Mouse (Mus musculus) heart, embryonic 13.5 days (tissue): ENCODE measurements around the gene Tns1. TPM values are rescaled to one million over a fixed set of nuclear protein-coding genes. Genes with fewer than 3 reads are reported as not detected.

Experiments
- ATAC-seq: fragments of 200-750 bp; cut with Nextera tagmentation; 2 replicates; pipeline ENCODE4 v1.8.0; 2017; ENCODE audit warnings: moderate TSS enrichment; ENCODE audit not compliant: insufficient number of reproducible peaks, low FRiP score, low TSS enrichment; ENCODE audit errors: extremely low read depth
- H3K27ac ChIP-seq: fragments of 300-500 bp; sonication (generic); replicated peaks from 2 replicates; pipeline ENCODE4 v1.5.1; 2015; ENCODE audit warnings: moderate library complexity, mild to moderate bottlenecking, inconsistent platforms
- H3K27me3 ChIP-seq: fragments of 300-500 bp; sonication (generic); replicated peaks from 2 replicates; pipeline ENCODE4 v1.6.1; 2015; ENCODE audit warnings: mild to moderate bottlenecking, inconsistent platforms
- H3K36me3 ChIP-seq: fragments of 300-500 bp; sonication (generic); 2 replicates; pipeline ENCODE4 v1.6.1; 2015; ENCODE audit warnings: mild to moderate bottlenecking, inconsistent platforms
- H3K4me1 ChIP-seq: fragments of 300-500 bp; sonication (generic); 2 replicates; pipeline ENCODE4 v1.6.1; 2015; ENCODE audit warnings: inconsistent platforms
- H3K4me2 ChIP-seq: fragments of 300-500 bp; sonication (generic); 2 replicates; pipeline ENCODE4 v1.6.1; 2015; ENCODE audit warnings: inconsistent platforms, mild to moderate bottlenecking, moderate library complexity
- H3K4me3 ChIP-seq: fragments of 300-500 bp; sonication (generic); 2 replicates; pipeline ENCODE4 v1.5.1; 2015; ENCODE audit warnings: moderate library complexity, mild to moderate bottlenecking, inconsistent platforms
- H3K9ac ChIP-seq: fragments of 300-500 bp; sonication (generic); 2 replicates; pipeline ENCODE4 v1.6.1; 2015; ENCODE audit warnings: inconsistent platforms, mild to moderate bottlenecking, moderate library complexity
- H3K9me3 ChIP-seq: fragments of 300-500 bp; sonication (generic); 2 replicates; pipeline ENCODE4 v1.6.1; 2016; ENCODE audit warnings: inconsistent platforms
- WGBS: fragments of 180-500 bp; shearing (Covaris S2); methylation state at CpG from one replicate; pipeline ENCODE4 v1.1.7; 2015; ENCODE audit warnings: mixed read lengths; 5-methylcytosine and 5-hydroxymethylcytosine counted together
- polyA plus RNA-seq: library from polyadenylated mRNA; unstranded; fragments of >200 nt; fragmentation: Nextera tagmentation; extraction: Ambion mirVana; gene quantifications from 2 replicates; pipeline ENCODE4 v1.2.1, GENCODE M21; 2015

Tns1 gene
- polyA plus RNA-seq, 1 experiment from 2014 or later, result 105 TPM

- H3K4me3 ChIP-seq, result no peak overlapping the region
- H3K9me3 ChIP-seq, result no peaks in the 10 kb centered on the region
- no peak for ATAC-seq
- H3K27me3 ChIP-seq, result no peaks in the 10 kb centered on the region
- H3K4me2 ChIP-seq, result no peak overlapping the region
- H3K4me1 ChIP-seq, result peaks cover 100% of the 10 kb centered on the region
- peaks cover 49% of the 10 kb centered on the region for H3K36me3 ChIP-seq
- H3K27ac ChIP-seq, result peak overlapping the region; percentile 98
- H3K9ac ChIP-seq, result peak overlapping the region; percentile 72; the same call in 1 of the 2 replicates
- 83% methylated on average over 6 of the region's 6 CpGs for WGBS
Measured at GRCm38 (mm10) chr1:73997341-73997740, 126.9 kb downstream of the Tns1 start.

- no peaks in the 10 kb centered on the region for H3K27me3 ChIP-seq
- H3K9ac ChIP-seq, result peak overlapping the region; percentile 72; the same call in 1 of the 2 replicates
- H3K27ac ChIP-seq, result no peak overlapping the region
- ATAC-seq, result no peak
- no peaks in the 10 kb centered on the region for H3K9me3 ChIP-seq
- no peak overlapping the region for H3K4me2 ChIP-seq
- peaks cover 94% of the 10 kb centered on the region for H3K4me1 ChIP-seq
- 83% methylated on average over 3 of the region's 3 CpGs for WGBS
- H3K36me3 ChIP-seq, result peaks cover 52% of the 10 kb centered on the region
- no peak overlapping the region for H3K4me3 ChIP-seq
Measured at GRCm38 (mm10) chr1:73996650-73997049, 127.6 kb downstream of the Tns1 start.

GRCm38 (mm10) chr1:73996209-73996608 lies 128.0 kb downstream of the Tns1 start:
- no peaks in the 10 kb centered on the region for H3K27me3 ChIP-seq
- WGBS, result 48% methylated on average over 2 of the region's 2 CpGs
- no peak for ATAC-seq
- no peak overlapping the region for H3K4me3 ChIP-seq
- H3K9me3 ChIP-seq, result no peaks in the 10 kb centered on the region
- H3K4me2 ChIP-seq, result no peak overlapping the region
- H3K9ac ChIP-seq, result peak overlapping the region; percentile 67; the same call in 1 of the 2 replicates
- peak overlapping the region; percentile 65; the same call in 1 of the 2 replicates for H3K27ac ChIP-seq
- peaks cover 56% of the 10 kb centered on the region for H3K36me3 ChIP-seq
- peaks cover 90% of the 10 kb centered on the region for H3K4me1 ChIP-seq

GRCm38 (mm10) chr1:73995063-73995810 lies 129.0 kb downstream of the Tns1 start:
- H3K27me3 ChIP-seq, result no peaks in the 10 kb centered on the region
- no peak for ATAC-seq
- H3K36me3 ChIP-seq, result peaks cover 66% of the 10 kb centered on the region
- no peak overlapping the region for H3K4me3 ChIP-seq
- H3K9ac ChIP-seq, result peak overlapping the region; percentile 67
- peak overlapping the region; percentile 65 for H3K27ac ChIP-seq
- H3K9me3 ChIP-seq, result no peaks in the 10 kb centered on the region
- 59% methylated on average over 13 of the region's 13 CpGs for WGBS
- peaks cover 80% of the 10 kb centered on the region for H3K4me1 ChIP-seq
- H3K4me2 ChIP-seq, result no peak overlapping the region

- H3K4me1 ChIP-seq, result peaks cover 67% of the 10 kb centered on the region
- peaks cover 79% of the 10 kb centered on the region for H3K36me3 ChIP-seq
- H3K9ac ChIP-seq, result peak overlapping the region; percentile 67
- peak overlapping the region; percentile 65 for H3K27ac ChIP-seq
- no peaks in the 10 kb centered on the region for H3K27me3 ChIP-seq
- H3K4me3 ChIP-seq, result no peak overlapping the region
- 48% methylated on average over 7 of the region's 7 CpGs for WGBS
- ATAC-seq, result no peak
- H3K4me2 ChIP-seq, result no peak overlapping the region
- H3K9me3 ChIP-seq, result no peaks in the 10 kb centered on the region
Measured at GRCm38 (mm10) chr1:73993901-73994426, 130.3 kb downstream of the Tns1 start.

GRCm38 (mm10) chr1:73993279-73993678 lies 131.0 kb downstream of the Tns1 start:
- 0 out of 2 replicates have a peak overlapping the region, but pooled peaks have one; percentile 65 for H3K27ac ChIP-seq
- H3K9ac ChIP-seq, result no peak overlapping the region
- H3K27me3 ChIP-seq, result no peaks in the 10 kb centered on the region
- H3K36me3 ChIP-seq, result peaks cover 86% of the 10 kb centered on the region
- no peak overlapping the region for H3K4me2 ChIP-seq
- no peak for ATAC-seq
- peaks cover 66% of the 10 kb centered on the region for H3K4me1 ChIP-seq
- no peaks in the 10 kb centered on the region for H3K9me3 ChIP-seq
- no peak overlapping the region for H3K4me3 ChIP-seq
- WGBS, result 70% methylated on average over 7 of the region's 7 CpGs

- WGBS, result 53% methylated on average over 5 of the region's 5 CpGs
- no peaks in the 10 kb centered on the region for H3K9me3 ChIP-seq
- peaks cover 66% of the 10 kb centered on the region for H3K4me1 ChIP-seq
- peaks cover 87% of the 10 kb centered on the region for H3K36me3 ChIP-seq
- peak overlapping the region; percentile 40 for H3K27ac ChIP-seq
- no peaks in the 10 kb centered on the region for H3K27me3 ChIP-seq
- no peak overlapping the region for H3K4me3 ChIP-seq
- no peak for ATAC-seq
- peak overlapping the region; percentile 47 for H3K9ac ChIP-seq
- no peak overlapping the region for H3K4me2 ChIP-seq
Measured at GRCm38 (mm10) chr1:73992201-73992938, 131.9 kb downstream of the Tns1 start.

GRCm38 (mm10) chr1:73991226-73991625 lies 133.0 kb downstream of the Tns1 start:
- Histone ChIP-seq H3K9me3 (no peaks in the 10 kb centered on the region), H3K27me3 (no peaks in the 10 kb centered on the region), H3K4me1 (peaks cover 58% of the 10 kb centered on the region), H3K36me3 (peaks cover 77% of the 10 kb centered on the region), H3K4me3 (no peak overlapping the region), H3K9ac (no peak overlapping the region), H3K27ac (no peak overlapping the region), H3K4me2 (no peak overlapping the region)
- ATAC-seq, result no peak
- WGBS, result 61% methylated on average over 7 of the region's 7 CpGs

GRCm38 (mm10) chr1:73990024-73990423 lies 134.2 kb downstream of the Tns1 start:
- Histone ChIP-seq H3K27me3 (no peaks in the 10 kb centered on the region), H3K9me3 (no peaks in the 10 kb centered on the region), H3K4me3 (no peak overlapping the region), H3K4me2 (no peak overlapping the region), H3K4me1 (peaks cover 46% of the 10 kb centered on the region), H3K27ac (no peak overlapping the region), H3K9ac (no peak overlapping the region), H3K36me3 (peaks cover 77% of the 10 kb centered on the region)
- 80% methylated on average over 3 of the region's 3 CpGs for WGBS
- no peak for ATAC-seq

GRCm38 (mm10) chr1:73987705-73988201 lies 136.5 kb downstream of the Tns1 start:
- no peaks in the 10 kb centered on the region for H3K27me3 ChIP-seq
- ATAC-seq, result no peak
- WGBS, result 52% methylated on average over 8 of the region's 9 CpGs
- H3K27ac ChIP-seq, result peak overlapping the region; percentile 69
- peaks cover 23% of the 10 kb centered on the region for H3K4me1 ChIP-seq
- H3K4me3 ChIP-seq, result no peak overlapping the region
- peak overlapping the region; percentile 48; the same call in 1 of the 2 replicates for H3K9ac ChIP-seq
- no peaks in the 10 kb centered on the region for H3K9me3 ChIP-seq
- H3K36me3 ChIP-seq, result peaks cover 85% of the 10 kb centered on the region
- H3K4me2 ChIP-seq, result no peak overlapping the region
